Mouse (Mus musculus) hindbrain, embryonic 11.5 days (tissue): Measurements from ENCODE around the gene Zfyve27. TPM values are rescaled to one million over a fixed set of nuclear protein-coding genes. Genes with fewer than 3 reads are reported as not detected.
A peak's percentile ranks its signal among the peaks of the same experiment; 100 is the strongest.

Experiments
- ATAC-seq: fragments of 200-750 bp; cut with Nextera tagmentation; 2 replicates; pipeline ENCODE4 v1.8.0; 2017; ENCODE audit warnings: mild to moderate bottlenecking, moderate TSS enrichment, moderate library complexity; ENCODE audit not compliant: low FRiP score
- DNase-seq: peaks from one replicate; pipeline ENCODE4 v3.0.0-alpha.2; 2015; ENCODE audit warnings: low spot score
- H3K27ac ChIP-seq: fragments of 300-500 bp; sonication (generic); 2 replicates; pipeline ENCODE4 v1.5.1; 2014; ENCODE audit warnings: mild to moderate bottlenecking, low read depth, low read length
- H3K27me3 ChIP-seq: fragments of 300-500 bp; sonication (generic); 2 replicates; pipeline ENCODE4 v1.6.1; 2014; ENCODE audit warnings: mild to moderate bottlenecking, low read length, moderate library complexity, mixed read lengths; ENCODE audit not compliant: control insufficient read depth, insufficient read depth
- H3K36me3 ChIP-seq: fragments of 300-500 bp; sonication (generic); 2 replicates; pipeline ENCODE4 v1.6.1; 2014; ENCODE audit warnings: mild to moderate bottlenecking, low read length, moderate library complexity, mixed read lengths; ENCODE audit not compliant: control insufficient read depth, insufficient read depth
- H3K4me1 ChIP-seq: fragments of 300-500 bp; sonication (generic); replicated peaks from 2 replicates; pipeline ENCODE4 v1.6.1; 2014; ENCODE audit warnings: low read length, mixed read lengths; ENCODE audit not compliant: control insufficient read depth, insufficient read depth
- H3K4me2 ChIP-seq: fragments of 300-500 bp; sonication (generic); replicated peaks from 2 replicates; pipeline ENCODE4 v1.6.1; 2014; ENCODE audit warnings: mild to moderate bottlenecking, low read depth, low read length
- H3K4me3 ChIP-seq: fragments of 300-500 bp; sonication (generic); 2 replicates; pipeline ENCODE4 v1.5.1; 2014; ENCODE audit warnings: low read depth, low read length
- H3K9ac ChIP-seq: fragments of 300-500 bp; sonication (generic); 2 replicates; pipeline ENCODE4 v1.6.1; 2014; ENCODE audit warnings: low read depth, low read length
- H3K9me3 ChIP-seq: fragments of 300-500 bp; sonication (generic); 2 replicates; pipeline ENCODE4 v1.6.1; 2016; ENCODE audit warnings: low read length; ENCODE audit not compliant: control insufficient read depth
- WGBS: fragments of 180-500 bp; shearing (Covaris S2); extraction: QIAGEN DNeasy Blood & Tissue Kit; methylation state at CpG from one replicate; pipeline ENCODE4 v1.1.7; 2014; 5-methylcytosine and 5-hydroxymethylcytosine counted together
- polyA plus RNA-seq: library from polyadenylated mRNA; unstranded; fragments of >200 nt; fragmentation: Nextera tagmentation; extraction: Ambion mirVana; gene quantifications from 2 replicates; pipeline ENCODE4 v1.2.1, GENCODE M21; 2014

Zfyve27 gene
- polyA plus RNA-seq, 1 experiment from 2014 or later: 18.4 TPM

DNA sequence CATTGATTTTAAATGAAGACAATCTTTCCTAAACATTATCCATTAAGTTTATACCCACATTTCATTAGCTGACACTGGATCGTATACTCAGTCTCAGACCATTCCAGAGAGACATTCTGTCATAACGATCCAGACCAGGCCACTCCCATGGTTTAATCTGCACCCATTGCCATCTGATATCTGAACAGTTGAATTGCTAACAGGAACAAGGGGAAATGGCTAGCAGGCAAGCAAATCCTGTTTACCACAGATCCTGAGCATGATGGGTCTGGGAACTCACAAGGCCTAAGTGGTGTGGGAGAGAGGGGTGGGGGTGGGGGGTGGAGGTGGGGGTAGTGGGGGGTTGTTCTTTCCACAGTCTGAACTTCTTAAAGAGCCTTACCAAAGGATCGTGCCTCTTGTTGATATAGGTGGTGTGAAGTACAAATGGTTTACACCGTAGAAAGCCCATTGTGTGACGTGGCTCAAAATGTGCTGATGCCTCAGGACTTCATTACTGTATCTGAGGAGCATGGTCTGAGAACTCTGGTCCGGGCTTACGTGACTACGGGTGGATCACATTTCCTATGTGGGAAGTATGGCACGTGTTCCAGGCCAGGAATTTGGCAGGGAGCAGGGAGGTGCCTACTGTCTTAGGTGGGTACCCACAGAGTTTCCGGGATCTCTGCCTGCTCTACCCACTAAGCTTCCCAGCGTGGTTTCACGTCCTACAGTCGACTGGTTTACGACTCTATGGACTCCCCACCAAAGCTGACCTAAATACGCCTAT, 25.1 kb upstream of the Zfyve27 start:
- DNase-seq: no peak
- H3K27ac ChIP-seq: no peak overlapping the region
- H3K9me3 ChIP-seq: no peaks in the 10 kb centered on the region
- no peak for ATAC-seq
- H3K4me3 ChIP-seq: no peak overlapping the region
- 91% methylated on average over 15 of the region's 15 CpGs for WGBS
- no peaks in the 10 kb centered on the region for H3K36me3 ChIP-seq
- H3K27me3 ChIP-seq: no peaks in the 10 kb centered on the region
- no peaks in the 10 kb centered on the region for H3K4me1 ChIP-seq
- no peak overlapping the region for H3K4me2 ChIP-seq
- no peak overlapping the region for H3K9ac ChIP-seq

DNA sequence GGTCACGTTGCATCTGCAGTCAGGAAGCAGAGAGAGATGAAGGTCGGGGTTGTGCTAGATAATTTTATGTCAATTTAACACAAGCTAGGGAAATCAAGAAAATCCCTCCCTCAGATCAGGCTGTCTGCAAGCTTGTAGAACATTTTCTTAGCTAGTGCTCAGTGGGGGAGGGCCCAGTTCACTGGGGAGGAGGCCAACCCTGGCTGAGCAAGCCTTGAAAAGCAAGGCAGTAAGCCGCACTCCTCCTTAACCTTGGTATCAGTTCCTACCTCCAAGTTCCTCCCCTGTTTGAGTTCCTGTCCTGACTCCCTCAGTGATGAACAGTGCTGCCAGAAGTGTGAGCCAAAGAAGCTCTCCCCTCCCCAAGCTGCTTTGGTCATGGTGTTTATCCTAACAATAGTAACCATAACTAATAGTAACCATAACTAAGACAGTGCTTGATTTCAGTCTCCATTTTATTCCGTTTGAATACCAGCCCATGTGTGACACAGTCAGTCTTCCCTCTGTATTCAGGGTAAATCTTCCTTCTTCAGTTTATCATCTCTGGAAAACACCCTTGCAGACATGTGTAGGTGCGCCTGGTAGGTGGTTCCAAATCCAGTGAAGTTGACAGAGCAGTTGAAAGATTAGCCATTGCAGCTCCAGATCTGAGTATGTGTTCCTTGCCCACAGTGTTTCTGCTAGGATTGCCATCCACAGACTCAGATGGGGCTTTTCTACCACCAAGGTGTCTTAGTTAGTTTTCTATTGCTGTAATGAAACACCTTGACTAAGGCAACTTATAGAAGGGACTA, 23.8 kb upstream of the Zfyve27 start:
- Histone ChIP-seq H3K4me2 (no peak overlapping the region), H3K27ac (no peak overlapping the region), H3K36me3 (no peaks in the 10 kb centered on the region), H3K27me3 (no peaks in the 10 kb centered on the region), H3K9ac (no peak overlapping the region), H3K9me3 (no peaks in the 10 kb centered on the region), H3K4me3 (no peak overlapping the region), H3K4me1 (no peaks in the 10 kb centered on the region)
- WGBS: 85% methylated on average over 5 of the region's 5 CpGs
- DNase-seq (no peak), ATAC-seq (no peak)

- Histone ChIP-seq H3K9me3 (no peaks in the 10 kb centered on the region), H3K27me3 (peaks cover 5% of the 10 kb centered on the region; the same call in 1 of the 2 replicates), H3K4me2 (no peak overlapping the region), H3K4me1 (no peaks in the 10 kb centered on the region), H3K4me3 (no peak overlapping the region), H3K9ac (no peak overlapping the region), H3K27ac (no peak overlapping the region), H3K36me3 (no peaks in the 10 kb centered on the region)
- WGBS: 78% methylated on average over 3 of the region's 3 CpGs
- no peak for DNase-seq
- ATAC-seq: no peak
These were observed 21.8 kb upstream of the Zfyve27 start for GRCm38 (mm10) chr19:42141998-42142397.

DNA sequence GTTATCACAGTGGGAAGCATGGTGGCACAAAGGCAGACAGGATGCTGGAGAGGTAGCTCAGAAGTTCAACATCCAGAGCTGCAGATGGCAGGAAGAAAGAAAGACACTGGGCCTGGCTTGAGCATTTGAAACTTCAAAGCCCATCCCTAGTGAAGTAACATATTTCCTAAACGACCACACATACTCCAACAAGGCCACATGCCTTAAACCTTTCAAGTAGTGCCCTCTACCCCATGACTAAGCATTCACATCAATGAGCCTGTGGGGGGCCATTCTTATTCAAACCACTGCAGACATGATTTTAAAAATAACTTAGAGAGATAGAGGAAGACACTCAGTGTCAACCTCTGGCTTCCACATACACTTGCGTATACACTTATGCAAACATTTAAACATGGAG, 21.0 kb upstream of the Zfyve27 start:
- Histone ChIP-seq H3K27ac (no peak overlapping the region), H3K9me3 (no peaks in the 10 kb centered on the region), H3K27me3 (peaks cover 5% of the 10 kb centered on the region; the same call in 1 of the 2 replicates), H3K36me3 (no peaks in the 10 kb centered on the region), H3K4me1 (no peaks in the 10 kb centered on the region), H3K4me3 (no peak overlapping the region), H3K4me2 (no peak overlapping the region), H3K9ac (no peak overlapping the region)
- DNase-seq (no peak), ATAC-seq (no peak)
- 74% methylated on average over 2 of the region's 2 CpGs for WGBS

DNA sequence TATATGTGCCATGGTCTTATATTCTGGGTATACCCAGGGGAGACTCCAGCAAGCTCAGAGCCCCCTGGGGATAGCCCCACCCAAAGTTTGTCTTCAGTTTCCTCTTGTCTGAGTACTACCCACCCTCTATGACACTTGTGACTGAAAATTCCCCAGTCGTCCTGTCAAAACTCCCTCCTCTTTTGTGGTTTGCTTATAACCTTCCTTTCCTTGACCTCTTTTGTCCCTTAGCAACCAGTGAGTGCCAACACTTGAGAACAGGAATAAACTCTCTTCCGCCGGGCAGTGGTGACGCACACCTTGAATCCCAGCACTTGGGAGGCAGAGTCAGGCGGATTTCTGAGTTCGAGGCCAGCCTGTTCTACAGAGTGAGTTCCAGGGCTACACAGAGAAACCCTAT, 19.7 kb upstream of the Zfyve27 start:
- Histone ChIP-seq H3K27me3 (peaks cover 13% of the 10 kb centered on the region), H3K4me2 (no peak overlapping the region), H3K36me3 (no peaks in the 10 kb centered on the region), H3K4me1 (peaks cover 3% of the 10 kb centered on the region; the same call in 1 of the 2 replicates), H3K9me3 (no peaks in the 10 kb centered on the region), H3K9ac (no peak overlapping the region), H3K27ac (no peak overlapping the region), H3K4me3 (no peak overlapping the region)
- ATAC-seq (no peak), DNase-seq (no peak)
- WGBS: 60% methylated on average over 6 of the region's 6 CpGs

DNA sequence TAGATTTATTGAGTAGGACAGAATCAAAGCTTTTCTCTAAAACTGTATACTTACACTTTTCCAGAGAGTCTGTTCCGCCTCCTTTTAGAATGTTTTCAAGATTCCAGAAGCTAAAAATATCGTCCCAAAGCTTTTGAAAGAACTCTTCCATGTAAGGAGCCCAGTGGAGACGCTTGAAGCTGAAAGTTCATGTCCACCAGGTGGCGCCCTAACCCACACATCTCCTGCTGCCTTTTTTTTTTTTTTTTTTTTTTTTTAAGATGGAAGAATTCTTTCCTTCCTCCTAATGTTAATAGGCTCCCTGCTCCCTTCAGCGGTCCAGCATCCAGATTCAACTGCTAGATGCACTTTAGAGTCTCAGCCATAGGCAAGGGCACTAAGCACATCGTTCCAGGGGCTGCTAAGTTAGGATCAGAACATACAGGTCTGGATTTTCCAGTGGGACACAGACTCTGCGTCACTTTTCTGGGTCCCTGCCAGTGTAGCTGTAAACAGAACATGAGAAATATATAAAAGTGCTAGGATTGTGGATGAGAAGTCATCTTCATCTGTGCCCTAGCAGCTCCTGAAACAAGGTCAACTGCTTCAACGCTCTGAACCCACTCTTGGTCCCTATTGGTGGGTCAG, 19.1 kb upstream of the Zfyve27 start:
- Histone ChIP-seq H3K27ac (no peak overlapping the region), H3K4me3 (no peak overlapping the region), H3K9ac (no peak overlapping the region), H3K4me2 (no peak overlapping the region), H3K36me3 (no peaks in the 10 kb centered on the region), H3K9me3 (no peaks in the 10 kb centered on the region), H3K4me1 (peaks cover 3% of the 10 kb centered on the region; the same call in 1 of the 2 replicates), H3K27me3 (peaks cover 13% of the 10 kb centered on the region)
- WGBS: 27% methylated on average over 8 of the region's 8 CpGs
- DNase-seq (peak; percentile 90), ATAC-seq (no peak)

GRCm38 (mm10) chr19:42145210-42145609, 18.5 kb upstream of the Zfyve27 start:
- Histone ChIP-seq H3K4me2 (no peak overlapping the region), H3K27ac (no peak overlapping the region), H3K4me3 (no peak overlapping the region), H3K27me3 (peaks cover 13% of the 10 kb centered on the region), H3K4me1 (peaks cover 3% of the 10 kb centered on the region; the same call in 1 of the 2 replicates), H3K36me3 (no peaks in the 10 kb centered on the region), H3K9ac (no peak overlapping the region), H3K9me3 (no peaks in the 10 kb centered on the region)
- ATAC-seq (no peak), DNase-seq (no peak)
- WGBS: 70% methylated on average over 4 of the region's 4 CpGs

DNA sequence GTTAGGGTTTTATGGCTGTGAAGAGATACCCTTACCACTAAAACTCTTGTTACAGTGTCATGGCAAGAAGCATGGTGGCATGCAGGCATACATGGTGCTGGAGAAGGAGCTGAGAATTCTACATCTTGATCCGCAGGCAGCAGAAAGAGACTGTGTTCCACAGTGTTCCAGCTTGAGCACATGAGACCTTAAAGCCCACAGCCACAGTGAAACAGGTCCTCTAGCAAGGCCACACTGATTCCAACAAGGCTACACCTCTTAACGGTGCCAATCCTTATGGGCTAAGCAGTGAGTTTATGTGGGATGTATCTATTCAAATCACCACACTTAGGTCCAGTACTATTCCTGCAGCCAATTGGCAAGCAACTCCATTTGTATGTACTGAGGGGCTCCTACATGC, 18.0 kb upstream of the Zfyve27 start:
- DNase-seq (no peak), ATAC-seq (no peak)
- Histone ChIP-seq H3K27me3 (peaks cover 13% of the 10 kb centered on the region), H3K4me2 (no peak overlapping the region), H3K9me3 (no peaks in the 10 kb centered on the region), H3K27ac (no peak overlapping the region), H3K4me3 (no peak overlapping the region), H3K36me3 (no peaks in the 10 kb centered on the region), H3K9ac (no peak overlapping the region), H3K4me1 (peaks cover 3% of the 10 kb centered on the region; the same call in 1 of the 2 replicates)
- WGBS: 87% methylated on average over 2 of the region's 2 CpGs
